Mouse (Mus musculus) lung, embryonic 14.5 days (tissue): ENCODE results near the gene Wipf2. TPM values are rescaled to one million over a fixed set of nuclear protein-coding genes. Genes with fewer than 3 reads are reported as not detected.
"Not testable (repeated sequence)": the region's sequence is repeated elsewhere in the genome, so short reads cannot be mapped to it uniquely, and the experiment has no call there.

Experiments
- ATAC-seq: fragments of 200-750 bp; cut with Nextera tagmentation; 2 replicates; pipeline ENCODE4 v1.8.0; 2017; ENCODE audit warnings: mild to moderate bottlenecking, moderate TSS enrichment, moderate library complexity; ENCODE audit not compliant: insufficient read depth
- DNase-seq: peaks from one replicate; pipeline ENCODE4 v3.0.0-alpha.2; 2015
- H3K27ac ChIP-seq: fragments of 300-500 bp; sonication (generic); 2 replicates; pipeline ENCODE4 v1.5.1; 2014; ENCODE audit warnings: low read depth, mild to moderate bottlenecking, moderate library complexity
- H3K27me3 ChIP-seq: fragments of 300-500 bp; sonication (generic); 2 replicates; pipeline ENCODE4 v1.6.1; 2014; ENCODE audit warnings: low read length, control low read depth; ENCODE audit not compliant: insufficient read depth
- H3K36me3 ChIP-seq: fragments of 300-500 bp; sonication (generic); 2 replicates; pipeline ENCODE4 v1.6.1; 2014; ENCODE audit warnings: control low read depth; ENCODE audit not compliant: insufficient read depth
- H3K4me1 ChIP-seq: fragments of 300-500 bp; sonication (generic); 2 replicates; pipeline ENCODE4 v1.6.1; 2014; ENCODE audit warnings: antibody characterized with exemption, control low read depth; ENCODE audit not compliant: insufficient read depth
- H3K4me2 ChIP-seq: fragments of 300-500 bp; sonication (generic); 2 replicates; pipeline ENCODE4 v1.6.1; 2014; ENCODE audit warnings: mild to moderate bottlenecking
- H3K4me3 ChIP-seq: fragments of 300-500 bp; sonication (generic); 2 replicates; pipeline ENCODE4 v1.5.1; 2014; ENCODE audit warnings: low read depth, low read length
- H3K9ac ChIP-seq: fragments of 300-500 bp; sonication (generic); 2 replicates; pipeline ENCODE4 v1.6.1; 2014
- H3K9me3 ChIP-seq: fragments of 300-500 bp; sonication (generic); 2 replicates; pipeline ENCODE4 v1.6.1; 2016; ENCODE audit warnings: low read depth, low read length, control low read depth
- CTCF ChIP-seq: IDR thresholded peaks from 2 replicates; pipeline ENCODE4 v1.5.1; 2016; ENCODE audit warnings: antibody characterized with exemption, low read depth
- WGBS: fragments of 180-500 bp; shearing (Covaris S2); extraction: QIAGEN DNeasy Blood & Tissue Kit; methylation state at CpG from one replicate; pipeline ENCODE4 v1.1.7; 2014; 5-methylcytosine and 5-hydroxymethylcytosine counted together
- polyA plus RNA-seq: library from polyadenylated mRNA; unstranded; fragments of >200 nt; fragmentation: Nextera tagmentation; extraction: Ambion mirVana; gene quantifications from 2 replicates; pipeline ENCODE4 v1.2.1, GENCODE M21; 2014

Gene Wipf2
- 4.7 and 5.7 TPM in 2 replicates for polyA plus RNA-seq

DNA sequence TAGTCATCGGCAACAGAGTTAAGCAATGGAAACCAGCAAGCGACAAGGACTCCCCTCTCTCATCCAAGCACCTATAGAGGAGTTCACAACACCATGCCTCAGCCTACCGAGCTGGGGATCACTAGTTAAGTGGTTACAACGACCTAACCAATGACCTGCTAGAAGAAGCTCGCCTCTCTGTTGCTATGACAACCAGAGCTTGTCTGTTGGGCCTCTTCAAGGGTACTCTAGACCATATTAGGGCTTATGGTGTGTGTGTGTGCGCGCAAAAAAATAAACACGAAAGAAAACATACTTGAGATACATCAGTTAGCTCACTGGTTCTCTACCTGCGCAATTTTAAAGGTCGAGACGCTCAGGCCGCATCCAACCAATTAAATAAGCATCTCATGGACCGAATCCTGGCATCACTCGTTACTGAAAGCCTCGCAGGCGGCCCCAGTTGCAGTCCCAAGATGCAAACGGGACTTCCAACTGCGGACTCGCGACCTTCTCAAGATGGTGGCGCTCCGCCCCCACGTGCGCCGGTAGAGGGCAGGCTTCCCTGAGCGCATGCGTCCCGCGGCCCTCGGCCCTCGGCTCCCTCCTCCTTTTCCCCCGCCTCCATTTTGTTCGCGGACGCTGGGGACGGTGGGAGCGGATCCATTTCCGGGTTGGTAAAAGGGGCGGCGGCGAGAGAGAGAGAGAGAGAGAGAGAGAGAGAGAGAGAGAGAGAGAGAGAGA is at the start of gene Wipf2:
Gene Wipf2, plus strand, starts transcription at position 611 of the 723 bp plus-strand sequence.
- DNase-seq (peak; percentile 99), ATAC-seq (peak; percentile 91)
- Histone ChIP-seq H3K9me3 (no peaks in the 10 kb centered on the region), H3K27ac (peak within 1 kb of the TSS; percentile 84), H3K27me3 (no peaks in the 10 kb centered on the region), H3K9ac (peak within 1 kb of the TSS; percentile 68), H3K4me2 (peak within 1 kb of the TSS; percentile 71), H3K4me1 (no peaks in the 10 kb centered on the region), H3K36me3 (peaks cover 18% of the 10 kb centered on the region), H3K4me3 (peak within 1 kb of the TSS; percentile 62)
- 6% methylated on average over 37 of the region's 41 CpGs for WGBS
- peak; percentile 88 for TF ChIP-seq CTCF

DNA sequence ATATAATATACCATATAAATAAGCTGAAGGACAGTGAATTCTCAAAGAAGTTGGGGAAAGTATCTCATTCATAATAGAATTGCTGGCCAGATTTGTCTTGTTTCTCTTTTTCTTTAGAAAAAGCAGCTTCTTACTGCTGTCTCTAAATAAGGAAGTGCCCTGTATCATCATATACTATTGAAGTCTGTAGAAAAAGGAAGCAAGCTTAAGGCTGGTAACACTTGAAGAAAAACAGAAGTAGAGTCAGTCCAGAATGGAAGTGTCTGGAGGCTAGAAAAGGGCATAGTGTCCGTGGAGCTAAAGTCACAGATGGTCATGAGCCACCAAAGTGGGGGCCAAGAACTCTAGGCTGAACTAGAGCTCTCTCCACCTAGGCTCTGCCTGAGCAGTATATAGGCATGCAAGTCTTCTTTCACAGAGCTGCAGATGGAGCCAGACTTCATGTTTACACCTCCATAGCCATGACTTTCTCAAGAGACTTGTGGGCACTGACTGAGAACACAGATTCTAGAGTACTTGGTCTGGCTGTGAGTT is 46.7 kb upstream of the Wipf2 start:
- no peaks in the 10 kb centered on the region for H3K4me1 ChIP-seq
- no peak for DNase-seq
- WGBS: 92% methylated on average over 1 of the region's 1 CpGs
- no peak overlapping the region for H3K9ac ChIP-seq
- no peak overlapping the region for H3K27ac ChIP-seq
- H3K27me3 ChIP-seq: no peaks in the 10 kb centered on the region
- no peaks in the 10 kb centered on the region for H3K9me3 ChIP-seq
- H3K4me3 ChIP-seq: no peak overlapping the region
- no peak for ATAC-seq
- peaks cover 95% of the 10 kb centered on the region for H3K36me3 ChIP-seq
- TF ChIP-seq CTCF: no peak
- H3K4me2 ChIP-seq: no peak overlapping the region

DNA sequence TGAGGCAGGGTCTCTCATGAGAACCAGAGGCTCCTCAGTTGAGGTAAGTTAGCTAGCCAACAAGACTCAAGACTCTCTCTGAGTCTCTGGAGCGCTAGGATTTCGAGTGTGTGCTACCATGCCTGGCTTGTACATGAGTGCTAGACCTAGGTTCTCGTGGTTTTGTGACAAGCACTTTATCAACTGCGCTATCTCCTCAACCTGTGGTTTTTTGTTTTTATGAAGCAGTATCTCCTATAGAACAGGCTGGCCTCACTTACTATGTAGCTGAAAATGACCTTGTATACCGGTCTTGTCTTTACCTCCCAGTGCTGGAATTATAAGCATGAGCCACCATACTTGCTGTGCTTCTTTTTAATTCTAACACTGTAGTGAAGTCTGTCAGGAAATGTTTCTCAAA is 42.5 kb upstream of the Wipf2 start:
- H3K4me2 ChIP-seq: no peak overlapping the region
- no peaks in the 10 kb centered on the region for H3K9me3 ChIP-seq
- H3K27ac ChIP-seq: no peak overlapping the region
- DNase-seq (no peak), ATAC-seq (no peak)
- H3K27me3 ChIP-seq: no peaks in the 10 kb centered on the region
- H3K9ac ChIP-seq: no peak overlapping the region
- H3K4me3 ChIP-seq: no peak overlapping the region
- H3K4me1 ChIP-seq: no peaks in the 10 kb centered on the region
- TF ChIP-seq CTCF: no peak
- peaks cover 97% of the 10 kb centered on the region for H3K36me3 ChIP-seq
- 93% methylated on average over 5 of the region's 5 CpGs for WGBS

DNA sequence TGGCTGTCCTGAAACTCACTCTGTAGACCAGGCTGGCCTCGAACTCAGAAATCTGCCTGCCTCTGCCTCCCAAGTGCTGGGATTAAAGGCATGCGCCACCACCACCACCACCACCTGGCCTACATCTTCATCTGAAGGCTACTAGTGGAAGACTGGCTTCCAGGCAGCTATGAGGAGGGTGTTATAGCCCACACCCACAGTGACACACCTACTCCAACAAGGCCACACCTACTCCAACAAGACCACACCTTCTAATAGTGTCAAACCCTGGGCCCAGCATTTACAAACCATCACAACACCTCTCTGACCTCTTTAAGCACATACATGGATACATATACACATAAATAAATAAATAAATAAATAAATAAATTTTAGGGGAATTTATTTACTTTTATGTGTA is 37.4 kb upstream of the Wipf2 start:
- DNase-seq, H3K9me3 ChIP-seq, H3K27ac ChIP-seq, H3K4me3 ChIP-seq, H3K4me2 ChIP-seq, ATAC-seq, H3K4me1 ChIP-seq, H3K9ac ChIP-seq, H3K27me3 ChIP-seq: not testable (repeated sequence)
- WGBS: 93% methylated on average over 2 of the region's 2 CpGs
- H3K36me3 ChIP-seq: peaks cover 91% of the 10 kb centered on the region

DNA sequence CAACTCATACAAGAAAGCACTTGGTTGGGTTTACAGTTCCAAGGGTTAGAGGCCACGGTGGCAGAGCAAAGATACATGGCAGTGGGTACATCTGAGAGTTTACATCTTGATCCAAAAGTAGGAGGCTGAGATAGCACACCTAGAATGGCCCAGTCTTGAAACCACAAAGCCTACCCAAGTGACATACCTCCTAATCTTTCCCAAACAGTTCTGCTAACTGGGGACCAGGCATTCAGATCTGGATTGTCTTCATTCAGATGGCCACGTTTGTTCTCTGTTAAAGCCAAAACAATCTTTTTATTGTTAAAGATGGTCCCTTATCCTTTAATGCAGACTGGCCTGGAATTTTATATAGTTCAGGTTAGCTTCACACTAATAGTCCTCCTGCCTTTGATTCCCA is 35.6 kb upstream of the Wipf2 start:
- no peaks in the 10 kb centered on the region for H3K4me1 ChIP-seq
- H3K27ac ChIP-seq: no peak overlapping the region
- TF ChIP-seq CTCF: no peak
- DNase-seq (no peak), ATAC-seq (no peak)
- no peak overlapping the region for H3K4me3 ChIP-seq
- H3K36me3 ChIP-seq: peaks cover 91% of the 10 kb centered on the region
- H3K9ac ChIP-seq: no peak overlapping the region
- H3K27me3 ChIP-seq: no peaks in the 10 kb centered on the region
- H3K4me2 ChIP-seq: no peak overlapping the region
- 88% methylated on average over 2 of the region's 2 CpGs for WGBS
- H3K9me3 ChIP-seq: no peaks in the 10 kb centered on the region

DNA sequence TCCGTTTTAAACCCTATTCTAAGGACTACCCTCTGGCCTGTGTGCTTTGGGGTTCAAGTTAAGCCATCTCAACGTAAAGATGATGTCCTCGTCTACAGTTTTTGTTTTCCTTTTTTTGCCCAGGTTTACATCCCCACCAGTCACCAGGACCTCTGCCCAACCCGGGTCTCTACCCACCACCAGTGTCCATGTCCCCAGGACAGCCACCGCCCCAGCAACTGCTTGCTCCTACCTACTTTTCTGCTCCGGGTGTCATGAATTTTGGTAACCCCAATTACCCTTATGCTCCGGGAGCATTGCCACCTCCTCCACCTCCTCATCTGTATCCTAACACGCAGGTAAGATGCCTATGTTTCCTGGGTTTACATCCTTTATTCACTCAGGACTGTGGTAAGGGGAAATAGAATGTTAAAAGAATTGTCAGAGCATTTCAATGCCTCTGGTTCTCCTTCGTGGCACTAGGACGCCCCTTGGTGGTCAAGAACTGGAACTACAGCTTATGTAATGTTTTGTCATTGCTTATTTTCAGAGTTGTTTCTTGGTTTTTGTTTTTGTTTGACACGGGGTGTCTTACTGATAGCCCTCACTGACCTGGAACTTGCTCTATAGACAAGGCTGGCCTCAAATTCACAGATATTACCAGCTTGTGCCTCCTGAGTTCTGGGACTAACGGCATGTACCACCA is 34.2 kb upstream of the Wipf2 start:
- peak; percentile 72 for TF ChIP-seq CTCF
- 65% methylated on average over 12 of the region's 12 CpGs for WGBS
- H3K36me3 ChIP-seq: peaks cover 91% of the 10 kb centered on the region
- DNase-seq (peak; percentile 75), ATAC-seq (no peak)
- no peaks in the 10 kb centered on the region for H3K9me3 ChIP-seq
- H3K4me3 ChIP-seq: no peak overlapping the region
- no peak overlapping the region for H3K4me2 ChIP-seq
- no peaks in the 10 kb centered on the region for H3K4me1 ChIP-seq
- no peak overlapping the region for H3K9ac ChIP-seq
- H3K27ac ChIP-seq: no peak overlapping the region
- no peaks in the 10 kb centered on the region for H3K27me3 ChIP-seq

DNA sequence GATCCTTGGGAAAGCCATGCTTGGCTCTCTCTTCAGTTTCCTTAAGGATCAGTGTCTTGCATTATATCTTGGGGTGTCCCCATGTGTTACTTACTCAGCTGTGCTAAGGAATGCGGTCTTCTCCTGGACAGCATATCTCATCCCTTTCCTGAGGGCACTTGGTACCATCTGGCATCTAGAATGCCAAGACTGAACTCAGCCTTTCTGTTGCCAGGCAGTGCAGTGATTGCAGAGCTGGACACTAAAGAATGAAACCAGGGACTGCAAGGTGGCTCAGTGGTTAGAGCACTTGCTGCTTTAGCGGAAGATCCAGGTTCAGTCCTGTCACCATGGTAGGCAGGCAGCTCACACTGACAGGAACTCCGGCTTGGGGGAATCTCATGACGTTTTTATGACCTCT is 33.6 kb upstream of the Wipf2 start:
- Histone ChIP-seq H3K36me3 (peaks cover 89% of the 10 kb centered on the region), H3K9me3 (no peaks in the 10 kb centered on the region), H3K9ac (no peak overlapping the region), H3K27ac (no peak overlapping the region), H3K27me3 (no peaks in the 10 kb centered on the region), H3K4me1 (no peaks in the 10 kb centered on the region), H3K4me2 (no peak overlapping the region), H3K4me3 (no peak overlapping the region)
- ATAC-seq (no peak), DNase-seq (no peak)
- TF ChIP-seq CTCF: no peak
- 64% methylated on average over 4 of the region's 4 CpGs for WGBS
